15 mouse cellular contexts compared by ENCODE assay signal in the genomic region with DNA sequence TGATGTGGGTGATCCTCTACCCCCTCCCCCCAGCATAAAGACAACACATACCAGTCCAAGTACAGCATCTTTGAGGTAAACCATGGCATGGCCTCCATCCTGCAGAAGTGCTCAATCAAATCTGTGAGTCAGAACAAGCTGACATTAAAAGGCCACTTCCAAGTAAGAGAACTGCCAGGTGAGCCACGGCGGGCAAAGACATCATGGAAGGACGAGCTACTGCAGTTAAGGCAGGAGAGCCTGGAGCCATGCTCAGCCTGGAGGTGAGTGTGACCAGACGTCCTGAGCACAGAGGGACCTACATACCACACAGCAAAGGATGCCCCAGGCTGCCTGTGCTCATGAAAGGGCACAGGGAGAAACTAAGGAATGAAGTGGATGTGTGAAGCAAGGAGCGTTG.
DNase-seq lines count a peak whose midpoint lies in the region; ATAC-seq and TF ChIP-seq lines count a peak whose summit lies in the region.
"Had no signal": no experiment of that assay in that cellular context is flagged by ENCODE, and none has a peak within 500 bp of the region (broad histone marks: within the 10 kb centered on the region; RNA-seq: fewer than 3 reads in every experiment).

No protein-coding gene starts in this region.

- WGBS in cerebellum, adult 2 months: 24% methylated on average over 5 of the region's 5 CpGs
- WGBS in heart, embryonic 10.5 days: 84% methylated on average over 5 of the region's 5 CpGs

- no peak for TF ChIP-seq CTCF in cerebellum, adult 2 months (IDR thresholded peaks at IDR 0.05; ENCODE audit: borderline replicate concordance, insufficient read depth, low read depth, low read length)

- H3K4me1 ChIP-seq in cerebellum, adult 2 months (ENCODE audit: control insufficient read depth, insufficient read depth, low read length): peaks cover 53% of the 10 kb centered on the region
- H3K4me1 ChIP-seq in heart, embryonic 10.5 days: peaks cover 62% of the 10 kb centered on the region
- H3K4me1 ChIP-seq: forebrain, embryonic 13.5 days had no signal

- H3K27ac ChIP-seq in cerebellum, adult 2 months (ENCODE audit: insufficient read depth, low read length): peak overlapping the region; percentile 92
- H3K27ac ChIP-seq in heart, embryonic 10.5 days: 0 out of 2 replicates have a peak overlapping the region, but pooled peaks have one; percentile 11
- H3K27ac ChIP-seq: embryonic facial prominence, embryonic 10.5 days; embryonic facial prominence, embryonic 12.5 days; forebrain, embryonic 13.5 days; forebrain, embryonic 15.5 days had no signal

- H3K4me3 ChIP-seq in cerebellum, adult 2 months (replicated peaks; ENCODE audit: insufficient read depth, low read depth, low read length): no peak overlapping the region
- H3K4me3 ChIP-seq in heart, embryonic 10.5 days: no peak overlapping the region
- H3K4me3 ChIP-seq: embryonic facial prominence, embryonic 10.5 days; embryonic facial prominence, embryonic 12.5 days; forebrain, embryonic 13.5 days; forebrain, embryonic 15.5 days had no signal

- no peak for TF ChIP-seq POLR2A in cerebellum, adult 2 months (IDR thresholded peaks at IDR 0.05; ENCODE audit: borderline replicate concordance, insufficient read depth, low read length)

- H3K27me3 ChIP-seq in cerebellum, adult 2 months (ENCODE audit: control insufficient read depth, insufficient read depth, low read length): no peaks in the 10 kb centered on the region
- no peaks in the 10 kb centered on the region for H3K27me3 ChIP-seq in heart, embryonic 10.5 days (ENCODE audit: insufficient read depth, poor library complexity, severe bottlenecking)
- H3K27me3 ChIP-seq: embryonic facial prominence, embryonic 12.5 days; forebrain, embryonic 13.5 days; forebrain, embryonic 15.5 days had no signal

- DNase-seq in cerebellum, adult 2 months: peak; percentile 60 to 70
- DNase-seq in cerebellum, postnatal 10 days: peak; percentile 37 to 41
- no peak for DNase-seq in cerebellum, adult 11 months
- DNase-seq in heart, embryonic 10.5 days (ENCODE audit: low spot score): no peak
- no peak for DNase-seq in heart, postnatal 4 days
- DNase-seq in spleen, postnatal 4 days (ENCODE audit: low spot score in 2 of 2): no peak
- DNase-seq: adrenal gland, adult 2 months; adrenal gland, postnatal 10 days; adrenal gland, postnatal 25 days; forebrain, postnatal 0 days had no signal

- no peak for ATAC-seq in cerebellum, adult (ENCODE audit: insufficient number of reproducible peaks, low FRiP score, low TSS enrichment)
- ATAC-seq: forebrain, embryonic 13.5 days; forebrain, embryonic 15.5 days; forebrain, postnatal 0 days had no signal

- no peaks in the 10 kb centered on the region for H3K9me3 ChIP-seq in heart, embryonic 10.5 days
- H3K9me3 ChIP-seq: embryonic facial prominence, embryonic 10.5 days; embryonic facial prominence, embryonic 12.5 days; forebrain, embryonic 13.5 days; forebrain, embryonic 15.5 days had no signal

- H3K36me3 ChIP-seq in heart, embryonic 10.5 days: peaks cover 15% of the 10 kb centered on the region; the same call in 1 of the 2 replicates
- H3K36me3 ChIP-seq: embryonic facial prominence, embryonic 12.5 days; forebrain, embryonic 15.5 days had no signal

Comparison
In these comparisons a context has a peak if more than half of its experiments do, and no peak if none do; other contexts are left out.
1. DNase-seq: peak in cerebellum, adult 2 months (2 of 2) and cerebellum, postnatal 10 days (2 of 2); none in cerebellum, adult 11 months (single experiment), heart, embryonic 10.5 days (single experiment), heart, postnatal 4 days (single experiment) and spleen, postnatal 4 days (0 of 2).